Mouse (Mus musculus) 3134 (cell line): Measurements from ENCODE around the gene Trp73.

Experiments
- DNase-seq: peaks from one replicate; pipeline ENCODE4 v3.0.0-alpha.2; 2011; ENCODE audit warnings: low spot score; ENCODE audit not compliant: insufficient read length; ENCODE audit errors: extremely low read depth

Trp73 gene

DNA sequence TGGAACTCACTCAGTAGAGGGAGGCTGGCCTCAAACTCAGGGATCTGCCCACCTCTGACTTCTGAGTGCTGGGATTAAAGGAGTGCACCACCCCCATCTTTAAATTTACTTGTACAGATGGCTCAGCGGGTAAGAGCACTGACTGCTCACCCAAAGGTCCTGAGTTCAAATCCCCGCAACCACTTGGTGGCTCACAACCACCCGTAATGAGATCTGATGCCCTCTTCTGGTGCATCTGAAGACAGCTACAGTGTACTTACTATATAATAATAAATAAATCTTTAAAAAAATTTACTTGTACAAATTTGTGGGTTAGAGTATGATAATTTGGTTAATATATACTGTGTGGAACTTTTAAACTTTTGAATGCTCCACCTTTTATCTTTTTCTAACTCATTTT is 4.7 kb upstream of the Trp73 start:
- DNase-seq, result no peak

GRCm38 (mm10) chr4:154142211-154143040 is 2.4 kb upstream of the Trp73 start, which contains the start of gene Wrap73:
TSS of gene Wrap73 (plus strand) at chr4:154142372.
- peak; percentile 81 for DNase-seq

DNA sequence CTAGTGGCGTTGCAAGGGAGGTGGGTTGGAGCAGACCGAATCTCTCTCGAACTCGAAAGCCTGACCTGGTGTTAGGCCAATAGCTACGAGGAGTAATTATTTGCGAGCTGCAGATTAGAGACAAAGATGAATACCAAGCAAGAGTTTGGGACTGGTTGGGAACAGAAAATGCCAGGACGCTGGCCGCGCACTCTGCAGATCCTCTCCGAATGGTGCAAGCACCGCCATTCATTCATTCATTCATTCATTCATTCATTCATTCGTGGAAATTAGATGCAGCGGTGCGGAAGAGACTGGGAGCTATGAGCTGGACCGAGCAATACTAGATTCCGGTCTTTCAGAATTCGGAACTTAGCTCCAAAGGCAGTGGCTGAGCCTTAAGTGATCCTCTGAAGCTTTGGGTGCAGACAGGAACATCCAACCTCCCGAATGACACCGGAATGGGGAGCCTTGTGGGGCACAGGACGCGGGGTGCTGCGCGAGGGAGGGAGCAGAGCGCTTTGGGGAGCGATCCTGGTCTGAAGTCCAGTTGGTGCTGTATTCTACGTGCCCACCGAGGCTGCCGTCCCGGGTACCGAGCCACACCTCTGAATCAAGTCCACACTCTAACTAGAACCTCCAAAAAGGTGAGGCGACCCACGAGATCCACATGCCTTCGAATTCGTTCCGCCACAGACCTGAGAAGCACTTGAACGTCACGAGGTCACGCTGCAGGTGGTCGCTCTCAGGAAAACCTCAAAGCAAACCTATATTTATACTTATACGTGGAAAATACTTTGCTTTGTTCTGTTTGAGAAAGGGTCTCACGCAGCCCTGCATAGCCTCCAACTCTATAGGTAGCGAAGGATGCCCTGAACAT is 1.2 kb upstream of the Trp73 start:
- no peak for DNase-seq

- no peak for DNase-seq
Observed at GRCm38 (mm10) chr4:154140213-154141008, 403 bp upstream of the Trp73 start.

DNA sequence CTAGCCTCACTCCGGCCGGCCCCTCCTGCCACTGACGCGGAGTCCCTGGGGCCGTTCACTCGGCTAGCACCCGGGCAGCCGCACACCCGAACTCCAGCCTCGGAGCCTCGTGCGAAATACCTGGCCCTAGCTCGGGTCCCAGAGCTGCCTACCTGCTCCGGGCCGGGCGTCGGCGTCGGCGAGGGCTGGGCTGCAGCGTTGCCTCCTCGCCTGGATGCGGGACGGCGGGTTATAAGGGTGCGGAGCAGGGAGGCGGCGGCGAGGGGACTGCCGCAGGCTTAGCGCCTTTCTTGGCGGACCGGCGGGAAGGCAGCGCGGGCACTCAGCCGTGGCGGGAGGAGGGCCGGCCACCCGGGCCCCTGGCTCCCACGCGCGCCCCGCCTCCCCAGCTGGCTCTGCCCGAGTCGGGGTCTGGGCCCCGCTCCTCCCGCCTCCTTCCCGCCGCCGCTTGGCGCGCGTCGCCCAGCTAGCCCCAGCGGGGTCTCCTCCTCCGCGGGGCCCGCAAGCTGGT is 282 bp downstream of the Trp73 start:
- no peak for DNase-seq

DNA sequence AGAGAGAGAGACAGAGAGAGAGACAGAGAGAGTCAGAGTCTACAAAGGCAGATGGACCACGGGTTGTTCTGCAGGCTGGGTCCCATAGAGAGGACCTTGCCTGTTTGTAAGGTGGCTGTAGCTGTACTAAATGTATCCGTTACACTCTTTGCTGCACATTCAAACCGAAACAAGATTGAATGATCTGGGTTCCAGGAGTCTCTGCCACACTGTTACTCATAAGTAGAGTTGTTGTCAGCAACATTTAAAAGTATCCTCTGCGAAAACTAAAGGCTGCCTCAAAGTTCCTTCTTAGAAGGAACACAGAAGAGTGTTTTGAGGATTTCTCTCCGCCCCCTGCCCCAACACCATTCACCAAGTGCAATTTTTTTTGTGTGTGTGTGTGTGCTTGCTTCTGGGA is 2.9 kb downstream of the Trp73 start:
- DNase-seq, result no peak

DNA sequence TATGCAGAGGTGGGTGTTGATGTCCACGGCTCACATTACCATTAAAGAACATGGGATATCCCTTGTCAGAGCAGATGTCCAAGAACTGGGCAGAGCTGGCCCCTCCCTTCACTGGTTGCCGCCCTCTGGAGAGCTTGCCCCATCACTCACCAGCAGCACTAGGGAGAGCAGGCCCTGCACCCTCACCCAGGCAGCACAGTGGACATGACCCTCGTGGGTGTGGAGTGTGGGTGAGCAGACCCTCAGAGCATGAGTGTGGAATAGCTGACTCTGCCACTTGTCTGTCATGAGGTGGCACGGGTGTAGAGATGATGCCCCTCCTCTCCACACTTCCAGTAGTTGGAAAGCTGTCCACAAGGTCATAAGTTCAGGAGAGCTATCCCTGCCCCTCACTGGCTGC is 5.2 kb downstream of the Trp73 start:
- no peak for DNase-seq

GRCm38 (mm10) chr4:154131894-154132293 is 8.1 kb downstream of the Trp73 start:
- no peak for DNase-seq

GRCm38 (mm10) chr4:154129950-154130349 is 10.1 kb downstream of the Trp73 start:
- no peak for DNase-seq

DNA sequence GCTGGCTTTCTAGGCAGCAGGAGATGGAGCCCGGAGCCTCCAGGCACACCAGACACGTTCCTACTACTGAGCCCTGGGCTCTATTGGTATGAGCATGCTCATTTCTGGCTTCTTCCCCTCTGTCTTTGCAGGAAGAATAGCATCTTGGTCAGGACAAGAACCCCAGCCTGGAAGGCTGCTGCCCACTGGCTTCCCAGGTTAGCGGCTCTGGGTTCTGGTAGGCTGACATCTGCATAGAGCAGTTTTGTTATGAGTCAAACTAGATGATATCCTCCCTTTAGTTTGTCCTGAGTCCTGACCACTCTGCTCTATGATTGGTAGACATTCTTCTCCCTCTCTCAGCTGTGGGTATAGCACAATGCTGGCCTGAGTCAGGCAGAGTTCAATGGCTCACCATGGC is 12.7 kb downstream of the Trp73 start:
- DNase-seq, result no peak

DNA sequence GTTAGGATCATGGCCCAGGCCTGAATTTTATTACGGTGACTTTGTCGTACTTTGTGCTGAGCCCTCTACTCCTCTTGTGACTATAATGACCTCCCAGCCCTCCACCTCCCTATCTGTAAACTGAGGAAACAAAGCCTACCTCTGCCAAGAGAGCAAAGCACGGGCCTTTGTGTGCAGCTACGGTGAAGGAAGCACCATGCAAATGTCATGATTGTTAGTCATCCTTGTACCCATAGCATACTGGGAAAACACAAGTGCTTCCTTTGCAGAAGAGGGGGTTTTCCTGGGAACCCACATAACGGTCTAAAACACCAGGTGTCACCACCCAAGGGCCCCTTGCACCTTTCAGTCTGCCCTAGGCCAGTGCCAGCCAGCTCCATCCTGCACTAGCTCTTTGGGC is 14.8 kb downstream of the Trp73 start:
- DNase-seq, result no peak

DNA sequence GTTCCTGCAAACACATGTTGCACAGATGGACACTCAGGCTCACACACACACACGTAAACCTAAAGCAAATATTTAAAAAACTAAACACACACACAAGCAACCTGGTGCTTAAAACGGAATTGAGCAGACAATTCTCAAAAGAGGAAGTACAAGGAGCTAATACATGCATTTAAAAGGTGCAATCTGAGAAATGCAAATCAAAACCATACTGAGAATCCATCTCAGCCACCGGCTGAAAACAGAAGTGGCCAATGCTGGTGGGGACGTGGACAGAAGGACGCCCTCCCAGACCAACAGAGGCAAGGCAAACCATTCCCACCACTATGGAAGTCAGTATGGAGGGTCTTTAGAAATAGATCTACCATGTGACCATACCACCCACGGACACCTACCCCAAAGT is 16.5 kb downstream of the Trp73 start:
- DNase-seq, result no peak

GRCm38 (mm10) chr4:154122374-154122773 is 17.6 kb downstream of the Trp73 start:
- no peak for DNase-seq

- no peak for DNase-seq
Observed at GRCm38 (mm10) chr4:154121800-154122199, 18.2 kb downstream of the Trp73 start.

DNA sequence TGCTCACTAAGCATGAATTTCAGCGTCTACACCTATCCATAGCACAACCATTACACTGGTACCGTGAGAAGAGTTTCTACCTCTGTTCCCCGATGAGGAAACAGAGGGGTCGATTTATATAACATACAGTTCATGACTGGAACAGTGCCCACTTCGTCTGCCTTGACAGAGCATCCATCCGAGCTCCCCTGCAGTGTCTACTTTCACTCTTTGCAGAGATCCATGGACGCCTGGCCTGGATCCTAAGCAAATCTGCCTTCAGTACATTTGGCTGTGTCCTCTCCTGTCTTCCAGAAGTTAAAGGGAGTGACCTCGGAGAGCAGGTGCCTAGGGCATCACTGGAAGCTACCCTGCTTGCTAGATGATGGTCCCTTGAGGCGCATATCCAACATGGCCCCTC is 20.8 kb downstream of the Trp73 start:
- DNase-seq, result no peak

DNA sequence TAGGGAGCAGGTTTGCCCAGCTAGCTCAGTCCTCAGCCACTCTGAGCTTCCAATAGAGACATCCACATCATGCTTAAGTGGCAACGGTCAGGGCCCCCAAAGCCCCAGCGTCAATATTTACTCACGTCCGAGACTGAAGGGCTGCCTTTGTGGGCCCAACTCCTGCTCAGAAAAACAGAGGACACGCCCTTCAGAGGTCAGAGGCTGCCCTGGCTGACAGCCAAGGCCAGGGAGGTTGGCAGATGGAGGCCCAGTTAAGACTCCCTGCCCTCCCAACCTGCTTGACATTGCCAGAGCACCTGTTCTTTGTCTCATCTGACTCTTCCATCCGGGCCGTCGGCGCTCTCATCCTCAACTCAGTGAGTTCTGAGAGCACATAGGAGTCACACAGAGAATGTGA is 21.2 kb downstream of the Trp73 start:
- no peak for DNase-seq

- no peak for DNase-seq
Observed at GRCm38 (mm10) chr4:154116421-154116820, 23.6 kb downstream of the Trp73 start.

DNA sequence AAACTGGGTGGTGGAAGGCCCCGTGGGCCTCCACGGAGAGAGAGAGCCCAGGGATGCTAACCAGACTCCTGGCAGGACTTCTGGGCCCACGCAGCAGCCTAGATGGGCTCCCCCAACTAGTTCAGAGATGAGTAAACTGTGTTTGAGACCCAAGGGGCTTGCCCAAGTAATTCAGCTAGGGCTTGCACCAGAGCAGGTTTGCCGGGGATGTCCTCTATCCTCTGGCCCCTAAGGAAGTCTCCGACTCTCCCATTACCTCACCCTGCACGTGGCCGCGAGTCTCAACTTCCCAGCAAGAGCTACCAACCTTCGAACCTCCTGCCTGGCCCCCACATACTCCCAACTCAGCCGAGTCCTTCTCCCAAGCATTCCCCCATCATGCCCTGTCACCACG is 30.2 kb downstream of the Trp73 start:
- no peak for DNase-seq

- DNase-seq, result no peak
Observed at GRCm38 (mm10) chr4:154109216-154109849, 30.7 kb downstream of the Trp73 start.

DNA sequence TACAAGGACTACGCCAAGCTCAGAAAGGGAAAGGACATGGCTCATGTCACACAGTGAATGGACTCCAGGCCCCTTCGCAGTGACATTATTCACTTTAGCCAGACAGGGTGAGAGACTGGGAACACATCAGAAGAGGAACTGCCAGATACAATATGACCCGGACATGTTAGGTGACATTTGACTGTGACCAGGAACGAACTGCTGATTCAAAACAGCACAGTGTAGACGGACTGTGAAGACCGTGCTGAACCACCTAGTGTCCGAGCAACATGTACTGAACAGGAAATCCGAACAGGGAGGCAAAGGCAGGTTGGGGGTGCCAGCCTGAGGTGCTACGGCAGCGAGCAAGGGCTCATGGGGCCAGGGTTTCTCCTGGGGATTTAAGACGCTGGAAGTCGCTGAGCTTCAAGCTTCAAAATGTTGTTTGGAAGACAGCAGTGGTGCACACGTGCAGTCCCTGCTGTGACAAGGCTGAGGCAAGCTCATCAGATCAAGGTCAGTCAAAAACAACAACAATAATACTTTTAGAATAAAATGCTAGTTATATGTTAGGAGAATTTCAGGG is 33.4 kb downstream of the Trp73 start:
- no peak for DNase-seq
